Mouse (Mus musculus) G1E (cell line): Measurements from ENCODE around the gene Asic2. TPM values are rescaled to one million over a fixed set of nuclear protein-coding genes. Genes with fewer than 3 reads are reported as not detected.

Experiments used
- ATAC-seq: 2 replicates; pipeline ENCODE4 v1.8.0; 2016; ENCODE audit warnings: mild to moderate bottlenecking; ENCODE audit not compliant: insufficient number of reproducible peaks, poor library complexity, low FRiP score, severe bottlenecking; ENCODE audit errors: extremely low read depth
- DNase-seq: peaks from one replicate; pipeline ENCODE4 v3.0.0; 2012; ENCODE audit warnings: low spot score
- H3K27me3 ChIP-seq: 2 replicates; pipeline ENCODE4 v1.6.1; 2012; ENCODE audit warnings: mild to moderate bottlenecking, low read length, inconsistent platforms; ENCODE audit not compliant: insufficient read depth
- H3K36me3 ChIP-seq: replicated peaks from 2 replicates; pipeline ENCODE3; 2012; ENCODE audit warnings: mild to moderate bottlenecking, inconsistent platforms
- H3K4me1 ChIP-seq: 2 replicates; pipeline ENCODE4 v1.6.1; 2012; ENCODE audit warnings: low read depth, low read length, inconsistent platforms, mixed read lengths; ENCODE audit not compliant: insufficient read depth
- H3K4me3 ChIP-seq: 2 replicates; pipeline ENCODE4 v1.5.1; 2012; ENCODE audit warnings: low read depth, mild to moderate bottlenecking, inconsistent platforms, low read length, moderate library complexity, mixed read lengths
- H3K9me3 ChIP-seq: replicated peaks from 2 replicates; pipeline ENCODE4 v1.6.1; 2012; ENCODE audit warnings: inconsistent platforms
- CTCF ChIP-seq: IDR thresholded peaks from 2 replicates; pipeline ENCODE4 v1.5.1; 2012; ENCODE audit warnings: low read depth, low read length, inconsistent platforms, mixed read lengths
- GATA1 ChIP-seq: IDR thresholded peaks from 2 replicates; pipeline ENCODE4 v1.6.1; 2012; ENCODE audit warnings: borderline replicate concordance, low read length, inconsistent platforms, mixed read lengths
- GATA2 ChIP-seq: IDR thresholded peaks from 2 replicates; pipeline ENCODE4 v1.6.1; 2012; ENCODE audit warnings: low read depth, low read length, inconsistent platforms, borderline replicate concordance
- POLR2AphosphoS5 ChIP-seq: IDR thresholded peaks from 2 replicates; pipeline ENCODE4 v1.6.1; 2012; ENCODE audit warnings: low read depth, low read length, inconsistent platforms; ENCODE audit not compliant: insufficient replicate concordance
- TAL1 ChIP-seq: conservative IDR thresholded peaks from 2 replicates; pipeline ENCODE4 v1.6.1; 2012; ENCODE audit warnings: low read depth, low read length, inconsistent platforms, mixed read lengths
- polyA plus RNA-seq: library from polyadenylated mRNA; stranded (reverse); fragments of >175 nt; gene quantifications from 2 replicates; pipeline ENCODE4 v1.2.3, GENCODE M21; 2012
- total RNA-seq, 2 experiments: library from RNA; stranded (forward) in 1 of 2; stranded (reverse) in 1 of 2; fragments of 200-1000 nt in 1 of 2; fragments of >200 nt in 1 of 2; fragmentation: Nextera tagmentation in 1 of 2; gene quantifications; 2 replicates each; pipeline ENCODE4 v1.2.3; 2014 to 2017

Gene Asic2
- total and polyA plus RNA-seq, 3 experiments = 0.16 TPM; not detected in 2

DNA sequence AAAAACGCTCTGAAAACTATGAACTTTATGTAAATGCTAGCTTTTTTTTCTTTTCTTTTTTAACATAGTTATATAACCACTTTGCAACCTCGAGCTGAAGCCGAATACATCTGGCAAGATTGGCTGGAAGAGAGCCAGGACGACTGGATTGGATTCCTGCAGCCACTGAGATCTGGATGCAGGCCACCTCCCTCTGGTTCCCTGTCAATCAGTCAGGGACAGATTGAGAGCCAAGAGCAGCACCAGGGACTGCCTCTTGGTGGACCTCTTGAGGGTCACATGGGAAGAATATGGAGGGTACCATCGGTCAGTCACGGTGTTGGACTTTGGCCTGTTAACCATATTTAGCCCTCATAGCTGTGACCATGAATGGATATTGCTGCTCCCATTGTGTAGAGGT, 994.3 kb downstream of the Asic2 start:
- Histone ChIP-seq H3K36me3 (no peaks in the 10 kb centered on the region), H3K4me3 (no peak overlapping the region), H3K4me1 (no peaks in the 10 kb centered on the region), H3K9me3 (peaks cover 87% of the 10 kb centered on the region), H3K27me3 (no peaks in the 10 kb centered on the region)
- ATAC-seq (no peak), DNase-seq (no peak)
- no peak for TF ChIP-seq POLR2AphosphoS5
- TF ChIP-seq GATA1 = no peak
- no peak for TF ChIP-seq TAL1
- TF ChIP-seq CTCF = no peak
- TF ChIP-seq GATA2 = no peak

DNA sequence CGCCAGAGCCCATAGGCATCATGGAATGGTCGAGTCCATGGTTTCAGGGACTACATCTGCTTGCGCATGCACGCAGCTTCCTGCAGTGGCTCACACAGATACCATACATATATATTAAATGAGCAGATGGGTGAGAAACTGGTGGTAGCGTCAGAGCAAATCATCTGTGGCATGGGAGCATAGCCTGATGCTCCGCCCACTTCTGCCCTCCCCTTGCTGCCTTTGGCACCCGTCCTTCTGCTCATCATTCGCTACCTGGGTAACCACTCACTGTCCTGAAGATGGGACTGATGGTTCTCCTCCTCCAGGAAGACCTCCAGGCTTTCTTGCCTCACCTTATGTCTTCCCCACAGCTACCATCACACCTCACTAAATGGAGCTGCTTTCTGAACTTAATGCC, 995.0 kb downstream of the Asic2 start:
- H3K36me3 ChIP-seq = no peaks in the 10 kb centered on the region
- no peaks in the 10 kb centered on the region for H3K27me3 ChIP-seq
- no peak overlapping the region for H3K4me3 ChIP-seq
- H3K9me3 ChIP-seq = peaks cover 85% of the 10 kb centered on the region
- H3K4me1 ChIP-seq = no peaks in the 10 kb centered on the region
- TF ChIP-seq CTCF = no peak
- no peak for TF ChIP-seq POLR2AphosphoS5
- TF ChIP-seq GATA1 = no peak
- DNase-seq (no peak), ATAC-seq (no peak)

GRCm38 (mm10) chr11:80967544-80967943, 1000.7 kb downstream of the Asic2 start:
- no peak for TF ChIP-seq GATA2
- TF ChIP-seq CTCF = no peak
- no peak for TF ChIP-seq GATA1
- no peak for TF ChIP-seq TAL1
- TF ChIP-seq POLR2AphosphoS5 = no peak
- H3K27me3 ChIP-seq = no peaks in the 10 kb centered on the region
- no peaks in the 10 kb centered on the region for H3K36me3 ChIP-seq
- ATAC-seq (no peak), DNase-seq (no peak)
- no peak overlapping the region for H3K4me3 ChIP-seq
- H3K4me1 ChIP-seq = no peaks in the 10 kb centered on the region
- peaks cover 80% of the 10 kb centered on the region for H3K9me3 ChIP-seq

DNA sequence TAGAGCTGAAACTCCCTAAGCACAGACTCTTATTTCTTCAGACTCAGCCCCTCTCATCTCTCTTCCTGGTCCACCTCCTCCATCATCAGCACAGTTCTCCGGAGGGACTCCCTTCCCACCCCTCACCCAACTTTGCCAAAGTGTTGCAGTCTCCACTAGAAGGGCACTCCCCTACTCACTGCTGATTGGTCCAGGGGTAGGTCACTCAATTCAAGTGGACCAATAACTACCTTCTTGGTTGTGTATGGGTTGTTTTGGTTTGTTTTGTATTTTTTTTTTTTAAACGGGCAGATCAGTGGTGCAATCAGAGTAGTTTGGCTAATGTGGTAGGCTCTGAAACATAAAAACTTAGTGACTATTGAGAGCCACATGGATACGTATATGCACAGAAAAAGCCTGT, 1002.2 kb downstream of the Asic2 start:
- Histone ChIP-seq H3K9me3 (peaks cover 83% of the 10 kb centered on the region), H3K27me3 (no peaks in the 10 kb centered on the region), H3K4me1 (no peaks in the 10 kb centered on the region), H3K36me3 (no peaks in the 10 kb centered on the region), H3K4me3 (no peak overlapping the region)
- ATAC-seq (no peak), DNase-seq (no peak)
- no peak for TF ChIP-seq GATA1

DNA sequence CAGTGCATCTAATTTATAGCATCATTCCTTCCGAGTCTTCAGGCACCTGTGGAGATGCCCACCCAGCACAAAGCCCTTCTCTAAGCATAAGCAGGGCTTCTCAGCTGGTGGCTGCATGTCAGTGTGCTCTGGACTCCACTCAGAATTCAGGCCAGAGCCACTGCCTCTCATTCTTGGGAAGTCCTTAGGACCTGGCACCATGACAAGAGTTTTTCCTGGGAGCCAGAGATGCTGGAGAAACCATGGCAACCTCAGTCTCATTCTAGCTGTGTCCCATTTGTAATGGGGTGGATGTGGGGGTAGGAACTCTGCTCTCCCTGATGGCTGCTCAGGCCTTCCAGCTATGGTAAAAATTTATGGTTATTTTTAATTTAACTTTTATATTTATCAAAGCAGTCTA, 1006.9 kb downstream of the Asic2 start:
- DNase-seq (no peak), ATAC-seq (no peak)
- Histone ChIP-seq H3K36me3 (no peaks in the 10 kb centered on the region), H3K9me3 (peaks cover 77% of the 10 kb centered on the region), H3K4me1 (no peaks in the 10 kb centered on the region), H3K4me3 (no peak overlapping the region), H3K27me3 (no peaks in the 10 kb centered on the region)
- TF ChIP-seq CTCF = no peak
- TF ChIP-seq GATA1 = no peak
- TF ChIP-seq TAL1 = no peak
- TF ChIP-seq GATA2 = no peak
- TF ChIP-seq POLR2AphosphoS5 = no peak

- TF ChIP-seq GATA2 (no peak), GATA1 (no peak), POLR2AphosphoS5 (no peak), CTCF (no peak), TAL1 (no peak)
- ATAC-seq (no peak), DNase-seq (no peak)
- Histone ChIP-seq H3K4me3 (no peak overlapping the region), H3K36me3 (no peaks in the 10 kb centered on the region), H3K27me3 (no peaks in the 10 kb centered on the region), H3K9me3 (peaks cover 70% of the 10 kb centered on the region), H3K4me1 (no peaks in the 10 kb centered on the region)
Measured at GRCm38 (mm10) chr11:80958086-80958671, 1010.1 kb downstream of the Asic2 start.

DNA sequence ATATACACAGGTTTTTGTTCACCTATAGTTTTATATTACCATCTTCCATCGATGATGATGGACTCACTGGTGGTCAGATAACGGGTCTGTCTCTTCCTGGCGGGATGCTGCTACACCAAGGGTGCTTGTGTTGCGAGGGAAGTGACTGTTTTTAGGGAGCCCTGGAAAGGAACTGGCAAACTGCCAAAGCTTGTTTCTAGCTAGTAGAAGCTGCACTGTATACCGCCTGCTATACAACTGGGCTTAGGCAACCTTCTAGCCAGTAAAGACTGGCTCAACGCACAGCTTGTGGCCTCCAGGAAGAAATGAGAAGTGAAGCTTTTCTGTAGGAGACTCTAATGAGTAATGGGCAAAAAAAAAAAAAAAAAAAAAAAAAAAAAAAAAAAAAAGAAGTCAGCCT, 1012.3 kb downstream of the Asic2 start:
- ATAC-seq (no peak), DNase-seq (no peak)
- TF ChIP-seq POLR2AphosphoS5 = no peak
- no peak for TF ChIP-seq GATA2
- TF ChIP-seq GATA1 = no peak
- TF ChIP-seq TAL1 = no peak
- no peak for TF ChIP-seq CTCF
- Histone ChIP-seq H3K27me3 (no peaks in the 10 kb centered on the region), H3K4me1 (no peaks in the 10 kb centered on the region), H3K4me3 (no peak overlapping the region), H3K36me3 (no peaks in the 10 kb centered on the region), H3K9me3 (peaks cover 69% of the 10 kb centered on the region)
